In genomic region chr1:50926374-50927060, GRCm38 (mm10) we compare ENCODE assay signal across 8 mouse cellular contexts. TPM values are rescaled to one million over a fixed set of nuclear protein-coding genes. Genes with fewer than 3 reads are reported as not detected.
DNase-seq lines count a peak whose midpoint lies in the region; ATAC-seq and TF ChIP-seq lines count a peak whose summit lies in the region.

No protein-coding gene starts in this region.

- intact Hi-C loops in gastrocnemius, postnatal 14 days (cut with DNase I; ENCODE audit: low total_unique reads): no loop called here

- H3ac ChIP-seq in C2C12 (ENCODE audit: control insufficient read depth, insufficient read length, low read depth): peak overlapping the region; percentile 31

- DNase-seq in gastrocnemius, postnatal 4 days (ENCODE audit: low spot score in 2 of 2): peak; percentile 23 to 28
- no peak for DNase-seq in gastrocnemius, postnatal 14 days
- DNase-seq in embryo, embryonic 11 days: peak; percentile 58
- peak; percentile 7 for DNase-seq in liver
- peak; percentile 7 for DNase-seq in right cerebral cortex, postnatal 14 days
- no peak for DNase-seq in adrenal gland, adult 18-20 months (ENCODE audit: low spot score in 2 of 2)

- no peaks in the 10 kb centered on the region for H3K79me3 ChIP-seq in C2C12 (ENCODE audit: low read depth)

- no peak for TF ChIP-seq CTCF in C2C12 (IDR thresholded peaks at IDR 0.05; ENCODE audit: control insufficient read depth, insufficient read depth, insufficient read length)

- H3K79me2 ChIP-seq in C2C12 (ENCODE audit: control insufficient read depth, insufficient read depth): no peaks in the 10 kb centered on the region

- H3K4me3 ChIP-seq in C2C12 (ENCODE audit: insufficient read depth, poor library complexity, severe bottlenecking): peak overlapping the region; percentile 34

- H3K27me3 ChIP-seq in C2C12 (ENCODE audit: control insufficient read depth, insufficient read depth, insufficient read length): no peaks in the 10 kb centered on the region

- no peaks in the 10 kb centered on the region for H3K36me3 ChIP-seq in C2C12 (ENCODE audit: control insufficient read depth, insufficient read depth)

- peak; percentile 15 to 33; a peak in 2 of 4 replicates for ATAC-seq in hematopoietic stem cell, adult 5-6 weeks (replicated peaks in 1 of 2; ENCODE audit: insufficient read depth in 1 of 2, low FRiP score in 2 of 2, low TSS enrichment in 1 of 2, low read depth in 1 of 2, poor library complexity in 2 of 2, severe bottlenecking in 2 of 2)

TF ChIP-seq in C2C12, 6 proteins besides CTCF, POLR2A, EP300 and RAD21:
- TF ChIP-seq MAX (IDR thresholded peaks at IDR 0.05) (no peak), MYOD1 (IDR thresholded peaks at IDR 0.05; ENCODE audit: control insufficient read depth, insufficient read length, low read depth) (no peak), USF1 (IDR thresholded peaks at IDR 0.05; ENCODE audit: low read depth) (no peak), FOSL1 (IDR thresholded peaks at IDR 0.05; ENCODE audit: insufficient read depth, low read length, poor library complexity, severe bottlenecking) (no peak), MYOG (IDR thresholded peaks at IDR 0.05; ENCODE audit: control insufficient read depth, extremely low read depth, insufficient read length) (no peak), CEBPB (IDR thresholded peaks at IDR 0.05; ENCODE audit: low read depth) (no peak)

RNA-seq across cellular contexts. Expression of gene Tmeff2, which starts 26.1 kb away (rescaled TPM):
- 10 to 100 TPM; 15.9 to 20.9 TPM for total RNA-seq in gastrocnemius, postnatal 4 days (2021)
- 1 to 10 TPM; 3.2 to 4.0 TPM for total RNA-seq in gastrocnemius, postnatal 14 days (2021)
- polyA plus RNA-seq in C2C12 (2012; fragmentation: generic; extraction: Trizol): 2.4 TPM
- total RNA-seq in hematopoietic stem cell, adult 5-6 weeks (2017): not detected in 2 replicates
- total RNA-seq in adrenal gland, adult 18-20 months (2021): 1 to 10 TPM; 7.0 to 9.9 TPM

Comparison
In these comparisons a context has a peak if more than half of its experiments do, and no peak if none do; other contexts are left out.
1. DNase-seq: peak in gastrocnemius, postnatal 4 days (2 of 2), embryo, embryonic 11 days (single experiment), liver (single experiment) and right cerebral cortex, postnatal 14 days (single experiment); none in gastrocnemius, postnatal 14 days (single experiment) and adrenal gland, adult 18-20 months (0 of 2).